Mouse (Mus musculus) CD4-positive, CD25-positive, alpha-beta regulatory T cell, adult 2 months (primary cell): ENCODE results near the gene Atf6.

Experiments used
- DNase-seq: peaks from one replicate; pipeline ENCODE4 v3.0.0-alpha.2; 2012; ENCODE audit warnings: low read depth, low spot score

Atf6 gene

GRCm38 (mm10) chr1:170709034-170709433, 158.5 kb downstream of the Atf6 start:
- DNase-seq: no peak

- no peak for DNase-seq
Measured at GRCm38 (mm10) chr1:170706046-170706445, 161.5 kb downstream of the Atf6 start.

- no peak for DNase-seq
Measured at GRCm38 (mm10) chr1:170704911-170705594, 162.5 kb downstream of the Atf6 start.

- DNase-seq: no peak
Measured at GRCm38 (mm10) chr1:170704103-170704502, 163.5 kb downstream of the Atf6 start.

GRCm38 (mm10) chr1:170702958-170703357, 164.6 kb downstream of the Atf6 start:
- no peak for DNase-seq

GRCm38 (mm10) chr1:170702263-170702662, 165.3 kb downstream of the Atf6 start:
- no peak for DNase-seq

GRCm38 (mm10) chr1:170701582-170701981, 166.0 kb downstream of the Atf6 start:
- no peak for DNase-seq

- no peak for DNase-seq
Measured at GRCm38 (mm10) chr1:170701178-170701577, 166.4 kb downstream of the Atf6 start.

GRCm38 (mm10) chr1:170700496-170701027, 167.0 kb downstream of the Atf6 start:
- DNase-seq: no peak

GRCm38 (mm10) chr1:170699553-170699952, 168.0 kb downstream of the Atf6 start:
- no peak for DNase-seq

- DNase-seq: no peak
Measured at GRCm38 (mm10) chr1:170698771-170699170, 168.8 kb downstream of the Atf6 start.

- no peak for DNase-seq
Measured at GRCm38 (mm10) chr1:170697771-170698356, 169.7 kb downstream of the Atf6 start.

GRCm38 (mm10) chr1:170696996-170697395, 170.6 kb downstream of the Atf6 start:
- DNase-seq: no peak

GRCm38 (mm10) chr1:170695326-170695725, 172.2 kb downstream of the Atf6 start:
- DNase-seq: no peak

- DNase-seq: no peak
Measured at GRCm38 (mm10) chr1:170694821-170695291, 172.7 kb downstream of the Atf6 start.

GRCm38 (mm10) chr1:170691301-170691700, 176.3 kb downstream of the Atf6 start:
- no peak for DNase-seq

GRCm38 (mm10) chr1:170689773-170690172, 177.8 kb downstream of the Atf6 start:
- DNase-seq: no peak

- DNase-seq: no peak
Measured at GRCm38 (mm10) chr1:170683863-170684262, 183.7 kb downstream of the Atf6 start.

GRCm38 (mm10) chr1:170679624-170680023, 187.9 kb downstream of the Atf6 start:
- DNase-seq: no peak

GRCm38 (mm10) chr1:170678861-170679260, 188.7 kb downstream of the Atf6 start:
- no peak for DNase-seq

GRCm38 (mm10) chr1:170677681-170678080, 189.9 kb downstream of the Atf6 start:
- no peak for DNase-seq

- DNase-seq: no peak
Measured at GRCm38 (mm10) chr1:170674184-170674775, 193.3 kb downstream of the Atf6 start.

GRCm38 (mm10) chr1:170665200-170665599, 202.4 kb downstream of the Atf6 start:
- DNase-seq: no peak
